Mouse (Mus musculus): ENCODE data around the gene 9130019O22Rik.

GRCm38 (mm10) chr7:127393157-127393943 lies 6.4 kb upstream of the 9130019O22Rik start, which contains the start of gene E430018J23Rik:
- TF ChIP-seq GATA1 (IDR thresholded peaks at IDR 0.05; ENCODE audit: low read length) (no peak), TAL1 (IDR thresholded peaks at IDR 0.05; ENCODE audit: low read length) (no peak)
